Mouse (Mus musculus) hindbrain, embryonic 16.5 days (tissue): ENCODE results near the gene Pts. TPM values are rescaled to one million over a fixed set of nuclear protein-coding genes. Genes with fewer than 3 reads are reported as not detected.

Experiments
- ATAC-seq: fragments of 200-750 bp; cut with Nextera tagmentation; 2 replicates; pipeline ENCODE4 v1.8.0; 2017; ENCODE audit warnings: moderate TSS enrichment, moderate library complexity
- H3K27ac ChIP-seq: fragments of 300-500 bp; sonication (generic); 2 replicates; pipeline ENCODE4 v1.5.1; 2014; ENCODE audit warnings: low read depth, mild to moderate bottlenecking, control low read depth, low read length, moderate library complexity
- H3K27me3 ChIP-seq: fragments of 300-500 bp; sonication (generic); replicated peaks from 2 replicates; pipeline ENCODE4 v1.6.1; 2014; ENCODE audit warnings: low read length; ENCODE audit not compliant: control insufficient read depth, insufficient read depth
- H3K36me3 ChIP-seq: fragments of 300-500 bp; sonication (generic); 2 replicates; pipeline ENCODE4 v1.6.1; 2014; ENCODE audit warnings: mild to moderate bottlenecking, low read length, moderate library complexity, mixed read lengths; ENCODE audit not compliant: control insufficient read depth, insufficient read depth
- H3K4me1 ChIP-seq: fragments of 300-500 bp; sonication (generic); 2 replicates; pipeline ENCODE4 v1.6.1; 2014; ENCODE audit warnings: low read depth, low read length; ENCODE audit not compliant: control insufficient read depth, insufficient read depth
- H3K4me2 ChIP-seq: fragments of 300-500 bp; sonication (generic); 2 replicates; pipeline ENCODE4 v1.6.1; 2014; ENCODE audit warnings: mild to moderate bottlenecking, low read length, control low read depth, moderate library complexity
- H3K4me3 ChIP-seq: fragments of 300-500 bp; sonication (generic); 2 replicates; pipeline ENCODE4 v1.5.1; 2014; ENCODE audit warnings: mild to moderate bottlenecking, low read length, control low read depth, moderate library complexity
- H3K9ac ChIP-seq: fragments of 300-500 bp; sonication (generic); 2 replicates; pipeline ENCODE4 v1.6.1; 2014; ENCODE audit warnings: low read depth, mild to moderate bottlenecking, control low read depth, low read length, moderate library complexity
- H3K9me3 ChIP-seq: fragments of 300-500 bp; sonication (generic); 2 replicates; pipeline ENCODE4 v1.6.1; 2014; ENCODE audit warnings: mild to moderate bottlenecking, low read length, moderate library complexity; ENCODE audit not compliant: control insufficient read depth
- WGBS: fragments of 180-500 bp; shearing (Covaris S2); extraction: QIAGEN DNeasy Blood & Tissue Kit; methylation state at CpG from one replicate; pipeline ENCODE4 v1.1.7; 2014; 5-methylcytosine and 5-hydroxymethylcytosine counted together
- polyA plus RNA-seq: library from polyadenylated mRNA; unstranded; fragments of >200 nt; fragmentation: Nextera tagmentation; extraction: Ambion mirVana; gene quantifications from 2 replicates; pipeline ENCODE4 v1.2.1, GENCODE M21; 2015

The Pts gene
- polyA plus RNA-seq, 1 experiment from 2014 or later, result 113 TPM

DNA sequence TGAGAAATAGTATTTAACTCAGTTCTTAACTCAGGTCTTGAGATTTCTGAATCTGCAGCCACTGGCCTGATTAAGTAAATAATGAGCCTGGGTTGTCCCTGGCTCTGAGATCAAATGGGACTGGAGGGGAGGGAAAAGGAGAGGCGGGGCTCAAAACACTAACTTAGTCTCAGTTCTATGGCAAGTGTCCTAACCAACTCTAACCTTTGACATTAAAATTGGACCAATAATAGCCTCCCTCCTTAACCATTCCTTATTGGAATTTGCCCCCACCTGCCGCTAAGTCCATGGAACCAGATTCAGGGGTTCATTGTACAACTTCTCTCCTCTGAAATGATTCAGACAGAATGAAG is 26.5 kb upstream of the Pts start, which contains the start of gene Bco2:
Gene Bco2, minus strand, starts transcription at position 88 of the 353 bp plus-strand sequence.
- H3K4me1 ChIP-seq, result peaks cover 6% of the 10 kb centered on the region

DNA sequence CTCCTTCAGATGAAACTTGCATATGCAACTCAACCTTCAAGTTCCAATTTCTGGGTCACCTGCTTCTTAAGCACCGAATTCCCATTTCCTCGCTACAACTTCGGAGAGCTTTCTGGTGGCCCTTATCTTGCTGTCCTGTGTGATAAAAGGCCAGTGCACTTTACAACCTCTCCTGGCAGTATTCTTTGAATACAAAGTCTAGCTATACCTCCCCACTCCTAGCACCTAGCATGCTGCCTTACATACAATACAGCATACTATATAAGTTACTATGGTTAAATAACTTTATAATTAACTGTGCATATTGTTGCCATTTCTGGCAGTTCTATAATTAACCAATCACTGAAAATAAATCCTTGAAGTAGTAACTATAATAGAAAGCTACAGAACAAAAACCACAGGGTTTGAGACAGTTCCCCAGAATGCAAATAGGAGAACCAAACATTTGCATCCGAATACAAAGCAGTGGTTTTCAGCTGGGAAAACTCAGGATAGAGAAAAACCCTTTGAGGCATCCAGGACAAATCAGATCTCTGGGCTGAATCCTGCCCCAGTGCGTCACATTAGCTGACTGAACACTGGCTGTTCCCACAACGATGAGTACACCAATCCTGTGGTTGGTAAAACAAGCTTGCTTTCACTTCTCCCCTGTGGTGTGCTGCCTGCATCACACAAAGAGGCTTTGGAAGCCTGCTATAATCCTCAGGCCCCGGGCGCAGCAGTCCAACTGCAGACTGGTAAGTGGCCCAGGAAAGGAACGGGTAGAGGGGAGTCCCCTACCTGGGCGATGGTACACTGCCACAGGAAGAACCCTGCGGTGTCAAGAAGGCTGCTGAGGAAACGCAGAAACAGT is 25.9 kb upstream of the Pts start, which contains the start of gene Il18:
Gene Il18, plus strand, starts transcription at position 587 of the 853 bp plus-strand sequence.
- Histone ChIP-seq H3K4me3 (peak within 1 kb of the TSS; percentile 31), H3K9me3 (no peaks in the 10 kb centered on the region), H3K27ac (peak within 1 kb of the TSS; percentile 69), H3K4me1 (peaks cover 6% of the 10 kb centered on the region), H3K36me3 (no peaks in the 10 kb centered on the region), H3K4me2 (peak within 1 kb of the TSS; percentile 55), H3K9ac (peak within 1 kb of the TSS; percentile 39), H3K27me3 (no peaks in the 10 kb centered on the region)
- ATAC-seq, result peak; percentile 97
- 22% methylated on average over 12 of the region's 12 CpGs for WGBS

More for the DNA sequence above, 26.5 kb upstream of the Pts start, which contains the start of gene Bco2:
- H3K4me3 ChIP-seq, result peak within 1 kb of the TSS; percentile 31
- no peaks in the 10 kb centered on the region for H3K9me3 ChIP-seq
- peak within 1 kb of the TSS; percentile 55 for H3K4me2 ChIP-seq
- H3K9ac ChIP-seq, result peak within 1 kb of the TSS; percentile 39
- WGBS, result 24% methylated on average over 2 of the region's 2 CpGs
- no peaks in the 10 kb centered on the region for H3K36me3 ChIP-seq
- H3K27ac ChIP-seq, result peak within 1 kb of the TSS; percentile 69
- no peaks in the 10 kb centered on the region for H3K27me3 ChIP-seq
- ATAC-seq, result peak; percentile 64

DNA sequence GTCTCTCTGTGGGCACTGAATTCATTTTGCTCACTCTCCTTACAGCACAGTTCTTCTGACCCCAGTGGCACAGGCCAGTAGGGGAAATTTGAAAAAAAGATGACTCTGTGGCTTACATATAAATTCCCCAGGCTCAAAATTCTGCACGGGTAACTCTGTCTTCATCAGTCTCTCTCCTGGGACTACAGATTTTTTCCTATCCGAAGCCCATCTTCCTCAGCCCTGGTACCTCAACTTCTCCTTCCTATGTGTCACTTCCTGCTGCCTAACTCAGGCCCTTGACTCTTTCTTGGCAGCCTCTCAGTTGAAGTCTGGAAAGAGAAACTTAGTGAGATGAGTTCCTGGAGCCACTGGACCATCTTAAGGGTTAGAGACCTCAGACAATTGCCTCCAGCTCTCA is 25.0 kb upstream of the Pts start:
- 82% methylated on average over 2 of the region's 2 CpGs for WGBS
- Histone ChIP-seq H3K4me2 (no peak overlapping the region), H3K27me3 (no peaks in the 10 kb centered on the region), H3K9ac (no peak overlapping the region), H3K4me3 (no peak overlapping the region), H3K36me3 (no peaks in the 10 kb centered on the region), H3K27ac (no peak overlapping the region), H3K9me3 (no peaks in the 10 kb centered on the region), H3K4me1 (peaks cover 6% of the 10 kb centered on the region)
- ATAC-seq, result no peak

DNA sequence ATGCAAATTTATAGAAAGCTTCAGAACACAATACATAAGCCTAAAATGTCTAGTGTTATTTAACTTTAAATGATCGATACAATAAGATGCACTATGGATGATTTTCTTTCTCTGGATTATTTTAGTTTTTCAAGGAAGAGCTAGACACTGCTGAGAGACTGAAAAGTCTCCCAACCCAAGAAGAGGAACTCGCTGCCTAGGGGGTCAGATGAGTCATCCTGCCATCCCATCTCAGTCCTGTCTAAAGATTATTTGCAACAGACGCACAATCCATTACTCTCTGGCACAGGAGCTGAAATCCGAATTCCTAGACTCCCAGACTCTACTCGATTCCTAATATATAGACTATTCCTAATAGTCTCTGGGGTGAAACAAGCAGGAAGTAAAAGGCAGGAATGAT is 23.7 kb upstream of the Pts start:
- no peak overlapping the region for H3K9ac ChIP-seq
- H3K4me2 ChIP-seq, result no peak overlapping the region
- H3K4me3 ChIP-seq, result no peak overlapping the region
- H3K27me3 ChIP-seq, result no peaks in the 10 kb centered on the region
- H3K36me3 ChIP-seq, result no peaks in the 10 kb centered on the region
- peaks cover 6% of the 10 kb centered on the region for H3K4me1 ChIP-seq
- WGBS, result 82% methylated on average over 5 of the region's 5 CpGs
- no peak overlapping the region for H3K27ac ChIP-seq
- no peak for ATAC-seq
- H3K9me3 ChIP-seq, result no peaks in the 10 kb centered on the region

DNA sequence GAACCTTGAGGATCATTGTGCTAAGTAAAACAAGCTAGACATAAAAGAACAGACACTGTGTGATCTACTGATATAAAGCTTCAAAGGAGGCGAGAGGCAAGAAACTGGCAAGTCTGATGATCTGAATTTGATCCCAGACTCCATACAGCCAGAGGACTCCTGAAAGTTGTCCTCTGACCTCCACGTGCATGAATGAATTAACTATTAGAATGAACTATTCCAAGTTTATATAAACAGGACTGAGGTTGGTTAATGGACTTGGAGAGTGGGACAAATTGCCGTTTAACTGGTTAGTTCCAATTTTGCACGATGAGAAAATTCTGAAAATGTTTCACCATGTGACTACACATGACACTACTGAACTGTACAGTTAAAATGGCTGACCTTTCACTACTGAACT is 20.4 kb upstream of the Pts start:
- no peak for ATAC-seq
- Histone ChIP-seq H3K36me3 (no peaks in the 10 kb centered on the region), H3K9me3 (no peaks in the 10 kb centered on the region), H3K4me1 (peaks cover under 1% of the 10 kb centered on the region; the same call in 1 of the 2 replicates), H3K27ac (no peak overlapping the region), H3K27me3 (no peaks in the 10 kb centered on the region), H3K4me2 (no peak overlapping the region), H3K9ac (no peak overlapping the region), H3K4me3 (no peak overlapping the region)
- 86% methylated on average over 4 of the region's 4 CpGs for WGBS

DNA sequence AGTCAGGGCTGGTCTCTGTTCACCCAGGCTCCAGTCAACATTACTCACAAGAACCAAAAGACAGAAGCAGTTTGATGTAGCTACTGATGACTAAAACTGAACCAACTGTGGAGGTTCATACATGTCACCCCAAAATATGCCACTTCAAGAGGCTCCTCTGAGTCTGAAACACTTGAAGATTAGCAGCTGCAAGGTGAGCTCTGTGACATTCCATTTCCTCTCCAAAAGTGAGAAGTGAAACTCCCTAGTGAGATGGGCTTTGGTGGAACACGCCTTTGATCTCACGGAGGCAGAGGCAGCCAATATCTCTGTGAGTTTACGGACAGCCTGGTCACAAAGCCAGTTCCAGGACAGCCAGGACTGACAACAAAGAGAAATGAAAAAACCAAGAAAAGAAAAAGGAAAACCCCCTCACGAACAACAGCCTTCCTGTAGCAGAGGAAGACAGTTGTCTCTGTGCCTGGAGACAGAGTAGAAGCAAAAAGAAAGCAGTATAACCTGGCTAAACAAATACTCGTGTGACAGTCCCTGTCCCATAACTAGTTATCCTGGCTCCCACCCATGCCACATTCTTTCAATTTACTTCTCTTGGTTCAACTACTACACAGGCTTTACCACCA is 19.4 kb upstream of the Pts start:
- Histone ChIP-seq H3K4me1 (no peaks in the 10 kb centered on the region), H3K27ac (no peak overlapping the region), H3K9me3 (no peaks in the 10 kb centered on the region), H3K36me3 (no peaks in the 10 kb centered on the region), H3K27me3 (no peaks in the 10 kb centered on the region), H3K4me2 (no peak overlapping the region), H3K9ac (no peak overlapping the region), H3K4me3 (no peak overlapping the region)
- ATAC-seq, result no peak
- 71% methylated on average over 5 of the region's 5 CpGs for WGBS

DNA sequence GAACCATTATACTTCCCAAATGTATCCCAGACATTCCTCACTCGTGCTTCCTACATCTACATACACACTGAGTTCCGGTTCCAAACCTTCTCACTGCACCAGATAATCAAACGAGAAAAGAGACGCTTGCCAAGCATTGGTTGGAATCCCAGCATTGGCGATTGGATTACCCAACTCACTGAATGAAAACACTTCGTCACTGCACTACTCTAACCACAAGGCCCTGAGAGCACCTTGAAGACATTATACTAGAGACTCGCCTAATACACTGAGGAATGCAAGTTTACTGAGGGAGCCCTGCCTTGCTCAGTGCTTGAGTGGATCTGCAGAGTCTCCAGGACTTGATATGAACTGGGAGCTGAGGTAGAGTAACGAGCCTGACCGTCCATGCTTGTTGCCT is 13.9 kb upstream of the Pts start:
- Histone ChIP-seq H3K4me1 (no peaks in the 10 kb centered on the region), H3K4me3 (no peak overlapping the region), H3K27ac (no peak overlapping the region), H3K9me3 (no peaks in the 10 kb centered on the region), H3K27me3 (no peaks in the 10 kb centered on the region), H3K4me2 (no peak overlapping the region), H3K9ac (no peak overlapping the region), H3K36me3 (no peaks in the 10 kb centered on the region)
- ATAC-seq, result no peak
- WGBS, result 80% methylated on average over 9 of the region's 9 CpGs

DNA sequence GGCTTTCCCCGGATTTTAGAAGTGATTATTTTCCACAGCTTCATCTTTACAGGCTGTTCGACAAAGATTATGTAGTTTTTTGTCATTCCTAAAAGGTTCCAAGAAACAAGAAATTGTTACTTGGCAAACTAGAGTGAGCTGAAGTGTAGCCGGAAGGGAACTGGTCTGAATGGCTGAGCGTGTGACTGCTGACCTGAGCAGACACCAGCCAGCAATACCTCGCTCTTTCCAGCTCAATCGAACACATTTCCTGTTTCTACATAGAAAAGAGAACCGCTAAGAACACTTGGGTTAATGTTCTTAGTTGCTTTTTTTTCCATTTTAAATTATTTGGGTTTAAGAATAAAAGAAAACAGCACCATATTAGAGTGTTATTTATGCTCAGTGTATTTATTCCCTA is 11.6 kb upstream of the Pts start:
- H3K4me2 ChIP-seq, result no peak overlapping the region; the same call in 1 of the 2 replicates
- H3K9ac ChIP-seq, result no peak overlapping the region
- no peaks in the 10 kb centered on the region for H3K36me3 ChIP-seq
- no peak overlapping the region for H3K4me3 ChIP-seq
- H3K9me3 ChIP-seq, result no peaks in the 10 kb centered on the region
- no peaks in the 10 kb centered on the region for H3K4me1 ChIP-seq
- no peaks in the 10 kb centered on the region for H3K27me3 ChIP-seq
- ATAC-seq, result no peak
- 75% methylated on average over 7 of the region's 7 CpGs for WGBS
- H3K27ac ChIP-seq, result no peak overlapping the region

DNA sequence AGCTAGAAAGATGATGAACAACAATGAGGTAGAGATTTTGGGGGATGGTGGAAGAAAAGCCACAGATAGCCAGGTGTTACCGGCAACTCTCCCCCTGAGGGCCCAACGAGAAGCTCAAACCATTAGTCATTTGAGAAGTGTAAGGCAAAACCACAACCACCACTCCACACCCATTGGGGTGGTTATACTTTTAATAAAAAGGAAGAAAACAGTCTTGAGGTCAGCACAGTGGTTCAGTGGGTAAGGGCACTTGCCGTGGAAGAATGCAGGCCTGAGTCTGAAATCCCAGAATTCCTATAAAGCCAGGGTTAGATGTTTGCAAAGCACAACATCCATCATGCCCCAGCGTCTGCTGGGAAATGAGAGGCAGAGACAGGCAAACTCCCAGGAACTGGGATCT is 8.8 kb upstream of the Pts start:
- no peaks in the 10 kb centered on the region for H3K4me1 ChIP-seq
- H3K36me3 ChIP-seq, result no peaks in the 10 kb centered on the region
- no peak for ATAC-seq
- H3K9ac ChIP-seq, result no peak overlapping the region
- H3K27ac ChIP-seq, result no peak overlapping the region
- H3K4me3 ChIP-seq, result no peak overlapping the region
- H3K9me3 ChIP-seq, result no peaks in the 10 kb centered on the region
- H3K27me3 ChIP-seq, result no peaks in the 10 kb centered on the region
- WGBS, result 85% methylated on average over 4 of the region's 4 CpGs
- no peak overlapping the region for H3K4me2 ChIP-seq
